Mouse (Mus musculus): ENCODE measurements around the gene Sh3glb2.

GRCm38 (mm10) chr2:30393370-30393656, 34.2 kb upstream of the Sh3glb2 start:
- TF ChIP-seq POLR2A (IDR thresholded peaks at IDR 0.05; ENCODE audit: low read depth, low read length) (no peak), CTCF (IDR thresholded peaks at IDR 0.05; ENCODE audit: borderline replicate concordance, insufficient read depth, low read length) (no peak)

Measured in embryonic fibroblast, embryonic 13.5 days (primary cell).